Mouse (Mus musculus): ENCODE measurements at regions not wholly inside any gene's neighbourhood (a gene's known extent, or its start where the extent isn't known, plus 50 kb on each side); places are given as distances from the start of the nearest gene placed in this dataset.
A peak's percentile ranks its signal among the peaks of the same experiment; 100 is the strongest.

GRCm38 (mm10) chr8:8331249-8331648, 329.8 kb downstream of the Efnb2 start:
- 18% methylated on average over 7 of the region's 7 CpGs for WGBS
- Histone ChIP-seq H3K4me1 (peaks cover 25% of the 10 kb centered on the region), H3K27ac (replicated peaks) (no peak overlapping the region)

GRCm38 (mm10) chr8:8328010-8328666, 332.9 kb downstream of the Efnb2 start:
- Histone ChIP-seq H3K4me2 (replicated peaks) (no peak overlapping the region), H3K36me3 (no peaks in the 10 kb centered on the region), H3K4me3 (replicated peaks) (no peak overlapping the region), H3K27me3 (no peaks in the 10 kb centered on the region), H3K27ac (replicated peaks) (no peak overlapping the region), H3K9me3 (replicated peaks) (no peaks in the 10 kb centered on the region), H3K4me1 (peaks cover 32% of the 10 kb centered on the region), H3K9ac (no peak overlapping the region)
- 32% methylated on average over 7 of the region's 7 CpGs for WGBS
- no peak for ATAC-seq (ENCODE audit: insufficient number of reproducible peaks, low FRiP score, low TSS enrichment, low read depth)

More at GRCm38 (mm10) chr8:8331249-8331648, 329.8 kb downstream of the Efnb2 start:
- Histone ChIP-seq H3K9ac (no peak overlapping the region), H3K4me2 (replicated peaks) (no peak overlapping the region), H3K4me3 (replicated peaks) (no peak overlapping the region), H3K9me3 (replicated peaks) (no peaks in the 10 kb centered on the region), H3K27me3 (no peaks in the 10 kb centered on the region), H3K36me3 (no peaks in the 10 kb centered on the region)
- ATAC-seq (ENCODE audit: insufficient number of reproducible peaks, low FRiP score, low TSS enrichment, low read depth) = no peak

GRCm38 (mm10) chr8:8326066-8326834, 334.8 kb downstream of the Efnb2 start:
- no peaks in the 10 kb centered on the region for H3K27me3 ChIP-seq
- ATAC-seq (ENCODE audit: insufficient number of reproducible peaks, low FRiP score, low TSS enrichment, low read depth) = no peak
- H3K27ac ChIP-seq (replicated peaks) = no peak overlapping the region
- peak overlapping the region; percentile 12; the same call in 1 of the 2 replicates for H3K4me2 ChIP-seq (replicated peaks)
- H3K36me3 ChIP-seq = no peaks in the 10 kb centered on the region
- H3K4me1 ChIP-seq = peaks cover 29% of the 10 kb centered on the region
- H3K4me3 ChIP-seq (replicated peaks) = no peak overlapping the region
- 37% methylated on average over 16 of the region's 16 CpGs for WGBS
- no peaks in the 10 kb centered on the region for H3K9me3 ChIP-seq (replicated peaks)
- H3K9ac ChIP-seq = no peak overlapping the region

GRCm38 (mm10) chr8:8325420-8325819, 335.6 kb downstream of the Efnb2 start:
- Histone ChIP-seq H3K27ac (replicated peaks) (no peak overlapping the region), H3K4me1 (peaks cover 26% of the 10 kb centered on the region), H3K9me3 (replicated peaks) (no peaks in the 10 kb centered on the region), H3K4me2 (replicated peaks) (no peak overlapping the region), H3K27me3 (no peaks in the 10 kb centered on the region), H3K36me3 (no peaks in the 10 kb centered on the region), H3K9ac (no peak overlapping the region), H3K4me3 (replicated peaks) (no peak overlapping the region)
- no peak for ATAC-seq (ENCODE audit: insufficient number of reproducible peaks, low FRiP score, low TSS enrichment, low read depth)
- 32% methylated on average over 4 of the region's 4 CpGs for WGBS

- WGBS = 19% methylated on average over 5 of the region's 5 CpGs
- Histone ChIP-seq H3K4me2 (replicated peaks) (no peak overlapping the region), H3K27me3 (no peaks in the 10 kb centered on the region), H3K36me3 (no peaks in the 10 kb centered on the region), H3K4me3 (replicated peaks) (no peak overlapping the region), H3K9me3 (replicated peaks) (no peaks in the 10 kb centered on the region), H3K9ac (no peak overlapping the region), H3K4me1 (peaks cover 26% of the 10 kb centered on the region), H3K27ac (replicated peaks) (0 out of 2 replicates have a peak overlapping the region, but pooled peaks have one; percentile 49)
- no peak; the same call in 1 of the 2 replicates for ATAC-seq (ENCODE audit: insufficient number of reproducible peaks, low FRiP score, low TSS enrichment, low read depth)
These were observed 336.5 kb downstream of the Efnb2 start for GRCm38 (mm10) chr8:8324520-8324919.

GRCm38 (mm10) chr8:8308253-8308652, 352.8 kb downstream of the Efnb2 start:
- H3K4me3 ChIP-seq (replicated peaks) = no peak overlapping the region
- H3K9ac ChIP-seq = no peak overlapping the region
- no peak overlapping the region for H3K27ac ChIP-seq (replicated peaks)
- no peak for ATAC-seq (ENCODE audit: insufficient number of reproducible peaks, low FRiP score, low TSS enrichment, low read depth)
- 0 out of 2 replicates have a peak overlapping the region, but pooled peaks have one; percentile 10 for H3K4me2 ChIP-seq (replicated peaks)
- WGBS = 26% methylated on average over 7 of the region's 7 CpGs
- no peaks in the 10 kb centered on the region for H3K27me3 ChIP-seq
- H3K36me3 ChIP-seq = no peaks in the 10 kb centered on the region
- no peaks in the 10 kb centered on the region for H3K9me3 ChIP-seq (replicated peaks)
- peaks cover 13% of the 10 kb centered on the region for H3K4me1 ChIP-seq

- no peaks in the 10 kb centered on the region for H3K36me3 ChIP-seq
- H3K4me3 ChIP-seq (replicated peaks) = no peak overlapping the region
- H3K27me3 ChIP-seq = no peaks in the 10 kb centered on the region
- WGBS = 73% methylated on average over 9 of the region's 9 CpGs
- H3K9ac ChIP-seq = no peak overlapping the region
- no peak overlapping the region for H3K4me2 ChIP-seq (replicated peaks)
- no peak overlapping the region for H3K27ac ChIP-seq (replicated peaks)
- H3K9me3 ChIP-seq (replicated peaks) = no peaks in the 10 kb centered on the region
- no peak for ATAC-seq (ENCODE audit: insufficient number of reproducible peaks, low FRiP score, low TSS enrichment, low read depth)
- peaks cover 13% of the 10 kb centered on the region for H3K4me1 ChIP-seq
These were observed 353.6 kb downstream of the Efnb2 start for GRCm38 (mm10) chr8:8307487-8307886.

- Histone ChIP-seq H3K9ac (no peak overlapping the region), H3K36me3 (no peaks in the 10 kb centered on the region), H3K9me3 (replicated peaks) (no peaks in the 10 kb centered on the region), H3K4me2 (replicated peaks) (no peak overlapping the region), H3K27me3 (no peaks in the 10 kb centered on the region), H3K27ac (replicated peaks) (0 out of 2 replicates have a peak overlapping the region, but pooled peaks have one; percentile 24), H3K4me1 (0 out of 2 replicates have a peak, but pooled peaks cover 3% of the 10 kb centered on the region), H3K4me3 (replicated peaks) (no peak overlapping the region)
- WGBS = 36% methylated on average over 6 of the region's 6 CpGs
- no peak for ATAC-seq (ENCODE audit: insufficient number of reproducible peaks, low FRiP score, low TSS enrichment, low read depth)
These were observed 360.9 kb downstream of the Efnb2 start for GRCm38 (mm10) chr8:8299965-8300767.

- Histone ChIP-seq H3K9ac (no peak overlapping the region), H3K4me2 (replicated peaks) (no peak overlapping the region), H3K9me3 (replicated peaks) (no peaks in the 10 kb centered on the region), H3K4me3 (replicated peaks) (no peak overlapping the region), H3K27ac (replicated peaks) (no peak overlapping the region), H3K27me3 (no peaks in the 10 kb centered on the region), H3K36me3 (no peaks in the 10 kb centered on the region), H3K4me1 (no peaks in the 10 kb centered on the region)
- WGBS = 34% methylated on average over 6 of the region's 6 CpGs
- no peak for ATAC-seq (ENCODE audit: insufficient number of reproducible peaks, low FRiP score, low TSS enrichment, low read depth)
These were observed 368.3 kb downstream of the Efnb2 start for GRCm38 (mm10) chr8:8292577-8293247.

GRCm38 (mm10) chr8:8285876-8286275, 375.2 kb downstream of the Efnb2 start:
- no peaks in the 10 kb centered on the region for H3K36me3 ChIP-seq
- H3K27me3 ChIP-seq = no peaks in the 10 kb centered on the region
- 60% methylated on average over 4 of the region's 4 CpGs for WGBS
- H3K4me1 ChIP-seq = no peaks in the 10 kb centered on the region
- H3K4me2 ChIP-seq (replicated peaks) = no peak overlapping the region
- H3K27ac ChIP-seq (replicated peaks) = no peak overlapping the region
- no peaks in the 10 kb centered on the region for H3K9me3 ChIP-seq (replicated peaks)
- ATAC-seq (ENCODE audit: insufficient number of reproducible peaks, low FRiP score, low TSS enrichment, low read depth) = no peak
- no peak overlapping the region for H3K9ac ChIP-seq
- no peak overlapping the region for H3K4me3 ChIP-seq (replicated peaks)

GRCm38 (mm10) chr8:8274987-8275386, 386.1 kb downstream of the Efnb2 start:
- no peak overlapping the region for H3K27ac ChIP-seq (replicated peaks)
- no peaks in the 10 kb centered on the region for H3K4me1 ChIP-seq
- H3K36me3 ChIP-seq = no peaks in the 10 kb centered on the region
- WGBS = 53% methylated on average over 1 of the region's 1 CpGs
- no peak overlapping the region for H3K4me2 ChIP-seq (replicated peaks)
- no peaks in the 10 kb centered on the region for H3K27me3 ChIP-seq
- ATAC-seq (ENCODE audit: insufficient number of reproducible peaks, low FRiP score, low TSS enrichment, low read depth) = no peak
- H3K4me3 ChIP-seq (replicated peaks) = no peak overlapping the region
- H3K9ac ChIP-seq = no peak overlapping the region
- H3K9me3 ChIP-seq (replicated peaks) = no peaks in the 10 kb centered on the region

Measured in embryonic facial prominence, embryonic 15.5 days (tissue).